Mouse (Mus musculus) retina, postnatal 1 day (tissue): ENCODE measurements at regions not wholly inside any gene's neighbourhood (a gene's known extent, or its start where the extent isn't known, plus 50 kb on each side); places are given as distances from the start of the nearest gene placed in this dataset.
"Not testable (repeated sequence)": the region's sequence is repeated elsewhere in the genome, so short reads cannot be mapped to it uniquely, and the experiment has no call there.

ENCODE experiments used
- DNase-seq: peaks from one replicate; pipeline ENCODE4 v3.0.0-alpha.2; 2012

DNA sequence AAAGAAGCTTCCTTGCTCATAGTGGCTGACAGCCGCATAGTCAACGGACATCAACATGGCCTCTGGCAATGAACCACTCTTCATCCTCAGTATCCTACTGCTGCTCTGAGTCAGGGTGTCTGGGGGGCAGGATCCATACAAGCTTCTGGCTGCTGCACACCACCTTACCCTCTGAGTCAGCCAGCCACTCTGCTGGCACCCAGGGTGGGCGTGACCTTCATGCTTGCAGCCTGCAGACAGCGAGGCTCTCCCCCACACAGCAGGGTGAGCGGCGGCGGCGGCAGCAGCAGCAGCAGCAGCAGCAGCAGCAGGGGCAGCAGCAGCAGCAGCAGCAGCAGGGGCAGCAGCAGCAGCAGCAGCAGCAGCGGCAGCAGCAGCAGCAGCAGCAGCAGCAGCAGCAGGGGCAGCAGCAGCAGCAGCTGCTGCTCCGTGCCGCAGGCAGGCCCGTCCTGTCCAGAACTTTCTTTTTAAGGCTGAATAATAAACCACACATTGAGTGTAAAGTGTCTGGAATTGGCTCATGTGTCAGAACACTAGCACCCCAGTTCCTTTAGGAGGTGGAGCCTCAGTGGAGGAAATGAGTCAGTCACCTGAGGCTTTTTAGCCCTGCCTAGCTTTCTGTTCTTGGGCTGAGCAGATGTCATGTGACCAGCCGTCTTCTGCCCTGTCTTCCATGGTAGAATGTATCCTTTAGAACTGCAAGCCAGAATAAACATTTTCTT is 186.3 kb downstream of the 1810013L24Rik start:
- DNase-seq: no peak

DNA sequence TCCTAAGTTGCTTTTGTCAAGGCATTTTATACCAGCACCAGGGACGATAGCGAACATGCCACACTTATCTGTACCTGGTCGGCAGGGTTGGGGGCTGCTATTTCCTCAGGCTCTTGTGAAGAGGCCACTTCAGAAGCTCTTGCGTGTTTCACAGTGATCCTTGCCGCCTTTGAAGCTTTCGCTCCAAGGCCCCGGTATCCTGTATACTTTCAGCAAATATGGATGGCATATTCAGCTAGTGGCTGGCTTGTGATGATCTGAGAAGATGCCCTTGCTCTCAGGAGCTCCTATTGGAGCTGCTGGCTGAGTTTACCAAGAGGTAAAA is 186.8 kb downstream of the 1810013L24Rik start:
- DNase-seq: no peak

- no peak for DNase-seq
These were observed 200.8 kb downstream of the 1810013L24Rik start for GRCm38 (mm10) chr16:9030717-9031116.

GRCm38 (mm10) chr16:9043271-9043670 is 213.4 kb downstream of the 1810013L24Rik start:
- no peak for DNase-seq

GRCm38 (mm10) chr16:9046864-9047263 is 217.0 kb downstream of the 1810013L24Rik start:
- DNase-seq: no peak

- DNase-seq: no peak
These were observed 224.5 kb downstream of the 1810013L24Rik start for GRCm38 (mm10) chr16:9054415-9054814.

DNA sequence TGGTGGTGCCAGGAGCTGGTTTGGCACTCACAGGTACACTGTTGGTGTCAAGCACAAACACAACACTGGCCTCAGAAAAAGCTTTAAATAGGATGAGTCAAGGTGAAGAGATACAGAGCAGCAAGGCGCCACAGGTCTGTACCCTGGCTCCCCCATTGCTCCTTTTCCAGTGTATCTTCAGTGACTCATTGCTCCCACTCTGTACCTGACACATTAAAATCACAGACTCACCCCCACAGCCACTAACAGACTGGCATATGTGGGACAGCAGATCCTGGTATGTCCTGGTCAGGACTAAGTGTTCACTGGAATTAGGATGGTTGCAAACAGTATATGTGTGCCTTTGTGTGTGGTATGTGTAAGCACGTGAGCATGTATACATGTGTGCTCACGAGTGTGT is 226.5 kb downstream of the 1810013L24Rik start:
- no peak for DNase-seq

DNA sequence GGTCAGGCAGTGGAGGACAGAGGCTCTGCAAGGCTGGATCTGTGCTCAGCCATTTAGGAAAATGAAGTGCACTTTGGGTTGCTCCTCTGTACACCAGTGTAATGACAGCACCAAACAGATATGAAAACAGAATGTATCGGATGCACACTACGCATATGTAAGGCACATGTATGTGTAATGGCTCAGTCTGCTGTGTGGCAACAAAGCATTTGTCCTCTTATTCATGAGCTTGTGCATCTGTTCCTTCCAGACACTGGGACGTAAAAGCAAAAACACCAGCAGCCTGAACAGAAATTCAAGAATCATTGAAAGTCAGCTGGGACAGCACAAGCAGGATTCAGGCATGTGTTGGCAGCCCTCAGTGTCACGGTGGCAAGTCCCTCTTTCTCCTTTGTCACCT is 241.6 kb downstream of the 1810013L24Rik start:
- no peak for DNase-seq

GRCm38 (mm10) chr16:9071956-9072355 is 242.1 kb downstream of the 1810013L24Rik start:
- DNase-seq: not testable (repeated sequence)

DNA sequence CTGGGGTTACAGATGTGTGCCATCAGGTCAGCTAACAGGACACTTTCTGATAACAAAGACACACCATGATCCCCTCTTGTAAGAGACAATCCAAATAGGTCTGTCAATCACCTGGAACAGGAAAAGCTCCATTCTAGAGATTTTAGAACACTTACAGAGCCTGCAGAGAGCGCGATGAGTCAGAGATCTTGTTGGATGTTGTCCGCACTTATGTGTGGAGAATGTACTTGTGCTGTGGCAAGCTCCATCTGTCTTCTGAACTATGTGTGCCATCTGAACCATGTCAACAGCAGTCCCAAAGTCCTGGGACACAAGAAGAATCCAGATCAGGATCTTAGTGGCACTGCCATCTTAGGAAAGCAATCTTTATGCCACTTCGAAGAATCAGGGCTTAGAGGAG is 244.4 kb downstream of the 1810013L24Rik start:
- DNase-seq: no peak

- DNase-seq: no peak
These were observed 247.6 kb downstream of the 1810013L24Rik start for GRCm38 (mm10) chr16:9077451-9077850.

DNA sequence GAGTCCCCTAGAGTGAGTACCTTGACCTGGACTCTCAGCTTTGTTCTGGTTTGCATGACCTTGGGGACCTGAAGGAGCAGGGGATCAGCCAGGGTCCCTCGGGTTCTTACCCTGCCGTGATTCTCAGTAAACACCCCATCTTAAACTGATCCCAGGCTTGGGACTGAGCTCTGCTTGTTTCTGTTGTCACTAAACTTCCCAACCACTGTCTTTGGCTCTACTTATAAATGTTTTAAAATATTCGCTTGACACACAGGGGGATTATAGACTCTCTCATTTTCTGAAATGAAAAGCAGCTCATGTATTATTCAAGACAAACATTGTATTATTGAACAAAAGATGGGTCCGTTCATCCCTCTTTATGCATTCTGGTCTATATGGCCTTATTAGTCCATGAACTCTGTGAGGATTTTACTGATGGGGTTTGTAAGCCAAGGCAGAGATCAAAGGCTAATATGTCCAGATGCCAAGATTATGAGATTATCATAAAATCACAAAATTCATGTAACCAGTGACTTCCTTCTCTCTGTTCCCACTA is 248.6 kb downstream of the 1810013L24Rik start:
- no peak for DNase-seq

- no peak for DNase-seq
These were observed 253.1 kb downstream of the 1810013L24Rik start for GRCm38 (mm10) chr16:9083040-9083439.

- DNase-seq: no peak
These were observed 253.8 kb downstream of the 1810013L24Rik start for GRCm38 (mm10) chr16:9083740-9084139.

DNA sequence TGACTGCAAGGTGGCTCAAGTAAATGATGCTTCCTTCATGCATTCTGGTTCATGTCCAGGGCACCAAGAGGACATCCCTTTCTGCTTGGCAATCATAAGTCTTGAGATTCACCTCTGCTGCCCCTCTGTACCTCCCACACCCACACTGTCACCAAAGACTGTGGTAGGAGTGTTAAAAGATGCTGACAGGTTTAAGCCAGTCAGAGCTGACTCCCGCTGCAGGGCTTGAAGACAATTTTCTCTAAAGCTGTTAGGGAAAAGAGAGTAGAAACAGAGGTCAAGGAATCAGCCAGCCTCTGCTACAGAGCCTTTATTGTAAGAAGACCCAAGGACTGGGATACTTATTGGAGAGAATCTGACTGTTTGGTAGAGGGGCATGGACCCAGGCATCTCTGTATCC is 254.7 kb downstream of the 1810013L24Rik start:
- DNase-seq: no peak

GRCm38 (mm10) chr16:9085133-9085532 is 255.2 kb downstream of the 1810013L24Rik start:
- no peak for DNase-seq

- no peak for DNase-seq
These were observed 256.1 kb downstream of the 1810013L24Rik start for GRCm38 (mm10) chr16:9085977-9086376.

- DNase-seq: no peak
These were observed 261.9 kb downstream of the 1810013L24Rik start for GRCm38 (mm10) chr16:9091790-9092189.

- DNase-seq: peak; percentile 20
These were observed 262.4 kb downstream of the 1810013L24Rik start for GRCm38 (mm10) chr16:9092191-9092848.

- no peak for DNase-seq
These were observed 263.7 kb downstream of the 1810013L24Rik start for GRCm38 (mm10) chr16:9093593-9093992.

DNA sequence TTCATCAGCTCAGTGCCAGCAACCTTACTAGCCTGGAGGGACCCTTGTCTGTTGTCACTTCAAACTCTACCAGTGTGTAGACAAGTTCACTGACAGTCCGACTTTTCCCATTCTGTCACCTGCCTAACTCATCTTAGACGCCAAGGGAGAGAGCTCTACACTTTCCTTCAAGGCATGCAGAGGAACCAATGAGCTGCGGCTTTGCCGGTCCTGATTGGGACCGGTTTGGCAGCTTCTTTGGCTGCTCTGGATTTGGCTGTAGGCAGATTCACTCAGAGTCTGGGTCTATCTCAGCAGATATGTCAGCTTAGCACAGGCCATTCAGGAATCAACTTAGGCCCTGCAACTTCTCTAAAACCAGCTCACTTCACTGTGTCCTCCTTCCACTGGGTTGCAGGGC is 264.3 kb downstream of the 1810013L24Rik start:
- DNase-seq: no peak

GRCm38 (mm10) chr16:9106211-9106610 is 276.3 kb downstream of the 1810013L24Rik start:
- no peak for DNase-seq

DNA sequence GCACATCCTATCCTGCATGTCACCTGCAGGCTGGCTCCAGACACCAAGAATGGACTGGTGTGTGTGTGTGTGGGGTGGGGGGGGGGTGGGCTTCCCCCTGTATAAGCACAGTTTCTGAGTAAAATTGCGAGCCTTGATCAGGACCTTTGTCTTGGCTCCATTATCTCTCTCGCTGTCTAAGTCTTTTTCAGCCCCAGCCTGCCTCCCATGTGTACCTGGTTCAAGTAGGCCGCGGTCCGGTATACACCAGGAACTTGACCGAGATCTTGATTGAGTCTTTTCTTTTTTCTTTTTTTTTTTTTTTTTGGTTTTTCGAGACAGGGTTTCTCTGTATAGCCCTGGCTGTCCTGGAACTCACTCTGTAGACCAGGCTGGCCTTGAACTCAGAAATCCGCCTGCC is 276.8 kb downstream of the 1810013L24Rik start:
- not testable (repeated sequence) for DNase-seq

GRCm38 (mm10) chr16:9113801-9114200 is 283.9 kb downstream of the 1810013L24Rik start:
- DNase-seq: no peak
